Mouse (Mus musculus): ENCODE results near the gene Gemin7. TPM values are rescaled to one million over a fixed set of nuclear protein-coding genes. Genes with fewer than 3 reads are reported as not detected.

Gemin7 gene
- polyA plus RNA-seq, 1 experiment, result 100 TPM

DNA sequence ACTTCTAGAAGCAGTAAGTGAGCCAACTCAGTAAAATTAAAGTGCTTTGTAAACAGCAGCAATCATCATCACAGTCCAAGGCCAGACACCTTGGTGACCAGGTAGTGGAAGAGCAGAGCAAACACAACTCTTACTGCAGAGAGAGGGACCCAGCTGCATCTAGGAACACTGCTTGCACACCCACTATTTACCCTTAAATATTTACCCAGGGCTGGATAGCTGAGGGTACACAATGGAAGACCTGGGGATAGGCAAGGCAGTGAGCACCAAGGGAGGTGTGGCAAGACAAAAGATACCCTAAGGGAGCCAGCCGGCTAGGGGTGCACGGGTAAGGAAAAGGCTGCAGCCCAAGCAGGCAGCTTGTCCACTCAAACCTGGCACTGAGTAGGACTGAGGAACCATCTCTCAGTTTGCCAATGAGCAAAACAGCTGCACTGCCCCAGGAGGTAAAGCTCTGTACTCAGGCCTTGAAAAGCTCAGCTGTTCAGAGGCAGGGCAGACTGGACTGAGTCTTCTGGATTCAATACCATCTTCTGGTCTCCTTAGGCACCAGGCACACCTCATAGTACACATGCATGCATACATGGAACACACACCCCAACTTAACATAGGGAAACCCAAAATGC, 29.9 kb downstream of the Gemin7 start:
- no peak for DNase-seq (ENCODE audit: low read depth)

DNA sequence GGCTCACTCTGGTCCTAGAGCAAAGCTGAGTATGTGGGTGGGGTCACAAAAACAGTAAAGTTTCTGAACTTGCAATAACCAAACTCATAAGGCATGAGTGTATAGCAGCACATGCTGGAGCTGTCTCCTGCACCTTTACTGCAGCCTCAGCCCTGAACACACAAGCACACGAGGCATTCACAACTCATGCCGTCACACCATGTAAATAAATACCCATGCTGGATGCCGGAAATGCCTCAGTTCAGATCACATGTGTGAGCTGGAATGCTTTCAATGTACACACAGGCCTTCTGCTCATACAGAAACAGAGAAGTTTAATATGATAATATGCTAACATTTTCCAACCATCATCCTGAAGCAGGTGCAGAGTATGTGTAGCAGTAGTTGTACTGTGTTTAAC, 31.4 kb downstream of the Gemin7 start:
- DNase-seq (ENCODE audit: low read depth), result no peak

DNA sequence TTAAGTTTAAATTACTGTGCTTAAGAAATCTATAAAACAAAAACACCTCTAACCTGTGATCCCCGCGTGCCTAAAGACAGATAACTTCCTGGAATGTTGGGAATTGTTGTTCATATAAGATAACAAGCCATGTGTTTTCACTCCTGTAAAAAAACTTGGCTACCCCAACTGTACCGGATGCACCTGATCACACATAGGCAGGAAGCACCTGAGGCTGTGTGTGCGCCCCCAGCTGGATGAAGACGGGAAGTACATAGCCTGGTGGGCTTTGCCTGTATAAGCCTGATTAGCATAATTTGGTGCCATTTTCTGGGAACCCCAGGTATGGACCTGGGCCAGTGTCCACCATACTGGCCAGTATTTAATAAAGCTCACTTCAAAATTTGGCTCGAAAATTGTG, 33.8 kb downstream of the Gemin7 start:
- DNase-seq (ENCODE audit: low read depth), result no peak

DNA sequence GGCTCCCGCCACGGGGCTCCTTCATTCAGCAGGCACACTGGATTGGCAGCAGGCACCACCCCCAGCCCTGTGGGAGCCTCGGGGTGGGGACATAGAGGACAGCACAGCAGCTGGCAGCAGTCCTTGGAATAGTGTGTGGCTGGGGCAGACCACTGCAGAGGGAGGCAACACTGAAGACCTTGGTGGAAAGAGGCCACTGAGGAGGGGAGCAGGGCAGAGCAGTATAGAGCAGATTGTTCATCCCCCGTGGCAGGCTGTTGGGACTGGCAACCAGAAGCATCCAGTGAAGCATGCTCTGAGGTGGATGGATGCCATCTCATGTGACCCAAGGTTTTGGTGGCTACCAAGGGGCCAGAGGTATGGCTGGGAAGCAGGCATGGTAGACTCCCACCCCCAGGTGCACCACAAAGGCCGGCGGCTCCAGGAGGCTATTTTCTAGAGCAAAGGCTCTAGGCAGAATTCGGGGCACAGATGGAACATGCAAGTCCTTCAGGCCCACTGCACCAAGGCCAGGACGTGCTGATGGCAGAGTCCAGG, 35.2 kb downstream of the Gemin7 start:
- no peak for DNase-seq (ENCODE audit: low read depth)

DNA sequence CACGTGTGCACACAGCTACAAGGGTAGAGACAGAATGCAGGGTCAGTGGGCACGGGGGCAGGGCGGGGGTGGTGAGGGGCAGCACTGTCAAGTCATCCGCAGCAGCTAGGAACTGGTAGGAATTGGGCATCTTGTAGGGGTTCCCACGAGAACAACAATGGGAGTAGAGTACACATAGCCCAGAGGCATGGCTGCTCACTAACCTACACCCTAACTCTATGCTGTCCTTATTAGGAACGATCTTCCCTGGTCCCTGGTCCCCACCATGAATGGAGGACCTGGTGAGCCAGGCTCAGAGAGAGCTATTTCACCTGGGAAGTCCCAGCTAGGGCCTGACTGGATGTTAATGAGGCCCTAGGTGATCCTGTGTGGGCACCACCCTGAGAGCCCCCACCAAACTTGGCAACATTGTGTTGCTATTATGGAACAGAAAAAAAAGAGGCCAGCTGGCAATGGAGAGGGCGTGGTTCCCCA, 35.7 kb downstream of the Gemin7 start:
- DNase-seq (ENCODE audit: low read depth), result no peak

DNA sequence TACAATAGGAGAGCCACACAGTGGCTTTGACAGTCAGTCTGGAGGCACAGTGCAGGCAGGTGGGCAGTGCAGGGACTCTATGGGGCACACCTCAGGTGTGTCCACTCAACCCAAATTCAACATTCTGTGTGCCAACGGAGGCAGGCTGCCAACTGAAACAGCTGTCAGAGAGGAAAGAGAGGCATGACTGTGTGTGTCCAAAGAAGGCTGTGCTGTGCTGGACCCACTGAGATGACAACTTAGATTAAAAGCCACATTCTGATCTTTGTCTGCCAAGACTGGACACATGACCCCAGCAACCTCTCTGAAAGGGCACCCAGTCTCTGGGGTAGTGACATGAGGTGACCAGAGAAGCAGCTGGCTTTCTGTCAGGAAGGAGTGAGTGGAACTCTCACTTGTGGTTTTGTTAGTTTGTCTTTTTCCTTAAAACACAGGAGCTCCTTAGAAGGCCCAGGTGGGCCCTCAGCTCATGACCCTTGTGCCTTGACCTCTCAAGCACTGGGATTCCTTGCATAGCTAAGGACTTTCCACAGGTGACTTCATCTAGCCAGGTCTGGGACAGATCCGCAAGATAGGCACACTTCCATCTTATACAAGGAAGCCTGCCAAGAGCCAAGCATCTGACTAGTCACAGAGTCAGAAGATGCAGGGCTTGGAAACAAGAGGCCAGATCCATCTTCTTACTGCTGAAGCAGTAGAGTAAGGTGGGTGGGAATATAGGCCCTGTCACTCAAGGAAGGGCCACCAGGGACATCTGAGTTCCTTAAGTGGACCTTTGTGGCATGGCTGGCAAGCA, 36.4 kb downstream of the Gemin7 start:
- DNase-seq (ENCODE audit: low read depth), result no peak

DNA sequence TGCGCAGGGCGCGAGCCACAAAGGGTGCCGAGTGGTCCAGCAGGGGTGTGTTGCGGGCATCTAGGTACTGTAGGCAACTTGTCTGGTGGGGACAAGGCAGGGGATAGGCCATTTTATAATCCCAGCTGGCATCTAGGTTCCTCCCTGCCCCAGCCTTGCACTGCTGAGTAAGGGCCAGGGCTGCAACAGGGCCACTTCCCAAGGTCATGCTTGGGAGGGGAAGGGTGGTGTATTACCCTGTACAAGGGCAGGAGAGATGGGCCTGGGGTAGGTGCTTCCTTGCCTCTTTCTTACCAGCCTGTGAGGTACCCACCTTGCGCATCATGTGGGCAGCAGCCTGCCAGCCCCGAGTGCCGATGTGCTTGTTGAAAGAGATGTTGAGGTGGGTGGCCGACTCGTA, 42.7 kb downstream of the Gemin7 start:
- DNase-seq (ENCODE audit: low read depth), result no peak

DNA sequence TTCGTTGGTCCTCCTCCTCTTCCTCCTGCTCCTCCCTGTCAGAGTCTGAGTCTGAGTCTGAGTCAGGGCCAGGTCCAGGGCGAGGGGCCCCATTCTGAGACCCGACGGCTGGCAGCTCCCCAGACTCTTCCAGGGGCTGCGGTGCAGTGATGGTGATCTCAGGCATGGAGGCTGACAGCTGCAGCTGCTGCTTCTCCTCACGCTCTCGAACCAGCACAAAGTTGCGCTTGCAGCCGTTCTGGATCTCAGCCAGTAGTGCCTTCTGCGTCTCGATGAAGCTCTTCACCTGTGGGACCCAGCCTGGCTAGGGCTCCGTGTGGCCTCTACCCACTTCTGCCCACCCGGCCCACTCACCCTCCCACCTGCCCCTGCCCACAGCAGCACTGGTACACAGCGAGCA, 45.2 kb downstream of the Gemin7 start:
- no peak for DNase-seq (ENCODE audit: low read depth)

DNA sequence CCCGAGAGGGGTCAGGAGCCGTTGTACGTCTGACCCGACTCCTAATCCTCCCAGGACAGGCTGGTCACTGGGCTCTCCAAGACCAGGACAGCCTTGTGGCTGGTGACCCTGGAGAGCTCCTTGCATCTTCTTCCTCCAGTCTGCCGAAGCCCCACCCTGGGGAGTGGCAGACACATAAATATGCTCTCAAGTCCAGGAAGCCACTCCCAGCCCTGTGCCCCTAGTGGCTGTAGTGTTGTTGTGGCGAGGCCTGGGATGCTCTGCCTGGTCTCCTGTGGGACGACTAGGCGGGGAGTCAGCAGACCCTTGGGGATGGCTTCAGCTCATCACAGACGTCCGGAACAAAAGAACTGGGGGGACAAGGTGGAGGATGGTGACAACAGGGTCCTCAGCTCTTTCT, 46.3 kb downstream of the Gemin7 start:
- no peak for DNase-seq (ENCODE audit: low read depth)

DNA sequence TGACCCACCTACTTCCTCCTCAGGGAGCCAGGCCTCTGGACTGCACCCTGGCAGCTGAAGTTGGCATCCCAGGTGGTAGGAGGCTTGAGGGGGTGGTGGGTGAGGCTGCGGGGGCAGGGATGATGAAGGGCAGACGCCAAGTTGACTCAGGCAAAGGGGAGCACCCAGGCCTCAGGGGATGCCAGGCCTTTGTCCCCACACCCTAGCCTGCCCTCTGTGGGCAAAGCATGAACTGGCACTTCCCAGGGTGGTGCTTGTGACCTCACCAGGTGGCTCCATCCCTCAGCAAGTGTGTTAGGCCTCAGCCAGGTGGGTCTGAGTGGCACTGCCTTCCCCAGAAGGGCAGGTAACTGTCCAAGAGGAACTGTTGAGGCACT, 52.3 kb downstream of the Gemin7 start:
- DNase-seq (ENCODE audit: low read depth), result no peak

DNA sequence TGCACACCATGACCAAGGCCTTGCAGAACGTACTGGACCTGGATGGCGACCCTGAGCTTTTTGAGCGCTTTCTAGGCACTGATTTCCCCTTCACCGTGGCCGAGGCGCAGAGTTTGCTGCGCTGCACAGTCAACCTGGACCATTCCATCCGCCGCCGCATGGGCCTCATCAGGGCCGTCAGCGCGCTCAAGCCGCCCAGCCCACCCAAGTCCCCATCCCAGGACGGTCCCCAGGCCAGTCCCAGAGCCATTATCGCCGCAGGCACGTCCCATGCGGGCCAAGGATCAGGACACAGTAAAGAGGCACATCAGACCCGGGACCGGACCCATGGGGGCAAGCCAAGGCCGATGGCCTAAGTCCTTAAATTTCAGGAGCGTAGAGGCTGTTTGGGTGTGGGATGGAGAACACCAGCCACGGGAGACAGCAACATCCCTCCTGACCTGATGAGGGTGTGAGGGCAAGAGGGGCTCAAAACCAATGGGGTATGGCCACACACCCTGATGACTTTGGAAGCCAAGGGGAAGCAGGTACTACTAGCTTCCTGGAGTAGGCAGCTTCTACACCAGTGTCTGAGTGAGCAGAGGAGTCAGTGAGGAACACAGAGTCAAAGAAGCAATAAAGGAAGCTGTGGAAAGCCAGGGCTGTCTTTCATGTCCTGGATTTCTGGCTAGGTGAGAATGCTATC, 52.8 kb downstream of the Gemin7 start:
- DNase-seq (ENCODE audit: low read depth), result no peak

DNA sequence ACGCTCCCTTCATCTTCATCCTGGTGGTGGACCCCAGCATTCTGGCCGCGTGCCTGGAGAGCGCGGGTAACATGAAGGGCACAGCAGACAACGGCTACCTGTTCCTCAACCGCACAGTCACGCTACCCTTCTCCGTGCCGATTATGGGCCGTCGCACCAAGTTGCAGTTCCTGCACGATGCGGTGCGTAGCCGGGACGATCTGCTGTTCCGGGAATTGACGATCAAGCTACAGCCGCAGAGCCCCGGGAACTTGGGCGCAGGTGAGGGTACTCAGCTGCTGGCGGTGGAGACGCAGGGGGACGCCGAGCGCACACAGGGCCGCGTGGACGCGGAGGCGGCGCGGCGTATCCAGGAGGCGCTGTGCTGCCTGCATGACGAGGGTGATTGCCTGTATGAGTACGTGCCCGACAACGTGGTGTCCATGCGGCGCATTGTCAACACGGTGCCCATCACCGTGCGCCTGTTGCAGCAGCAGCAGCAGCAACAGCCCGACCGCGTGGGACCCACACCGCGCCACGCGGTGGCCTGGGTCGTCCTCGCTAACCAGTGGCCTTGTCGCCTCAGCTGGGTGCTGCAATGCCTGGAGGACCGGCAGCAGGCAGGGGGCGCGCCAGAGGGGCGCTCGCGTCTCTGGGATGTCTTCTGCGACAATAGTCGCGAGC, 53.5 kb downstream of the Gemin7 start:
- no peak for DNase-seq (ENCODE audit: low read depth)

DNA sequence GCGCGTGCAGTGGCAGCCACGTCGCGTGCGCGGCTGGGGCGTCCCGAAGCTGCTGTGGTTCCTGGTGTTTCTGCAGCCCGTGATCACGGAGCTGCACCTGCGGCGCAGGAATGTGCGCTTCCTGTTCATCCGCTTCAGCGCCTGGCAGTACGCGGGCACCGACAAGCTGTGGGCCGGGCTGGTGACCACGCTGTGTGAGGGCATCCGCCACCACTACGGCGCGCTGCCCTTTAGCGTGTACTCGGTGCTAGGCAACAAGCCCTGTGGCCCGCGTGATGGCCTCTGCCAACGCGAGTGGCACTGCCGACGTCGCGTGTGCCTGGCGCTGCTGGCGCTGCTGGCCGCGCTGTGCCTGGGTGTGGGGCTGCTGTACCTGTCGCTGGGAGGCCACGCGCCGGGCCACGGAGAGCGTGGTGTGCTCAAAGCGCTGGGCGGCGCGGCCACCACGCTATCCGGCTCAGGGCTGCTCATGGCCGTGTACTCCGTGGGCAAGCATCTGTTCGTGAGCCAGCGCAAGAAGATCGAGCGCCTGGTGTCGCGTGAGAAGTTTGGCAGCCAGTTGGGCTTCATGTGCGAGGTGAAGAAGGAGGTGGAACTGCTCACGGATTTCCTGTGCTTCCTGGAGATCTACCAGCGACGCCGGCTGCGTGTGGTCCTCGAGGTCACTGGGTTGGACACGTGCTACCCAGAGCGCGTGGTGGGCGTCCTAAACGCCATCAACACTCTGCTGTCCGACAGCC, 54.2 kb downstream of the Gemin7 start:
- DNase-seq (ENCODE audit: low read depth), result no peak

DNA sequence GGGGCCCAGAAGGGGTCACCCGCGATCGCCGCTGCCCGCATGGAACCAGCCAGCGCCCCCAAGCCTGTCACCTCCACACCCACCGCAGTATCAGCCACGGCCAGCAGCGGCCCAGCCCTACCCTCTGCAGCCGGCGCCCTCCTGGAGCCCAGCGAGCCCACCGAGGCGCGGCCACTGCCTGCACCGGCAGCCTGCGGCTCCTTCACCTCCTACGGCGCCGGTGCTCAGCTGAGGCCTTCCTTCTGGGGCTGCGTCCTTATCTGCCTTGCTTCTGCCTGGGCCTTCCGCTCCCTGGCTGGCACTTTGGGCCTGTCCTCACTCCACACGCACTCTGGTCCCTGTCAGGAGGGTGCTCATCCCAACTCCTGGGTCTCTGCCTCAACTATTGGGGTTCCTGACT, 57.4 kb downstream of the Gemin7 start:
- DNase-seq (ENCODE audit: low read depth), result no peak

DNA sequence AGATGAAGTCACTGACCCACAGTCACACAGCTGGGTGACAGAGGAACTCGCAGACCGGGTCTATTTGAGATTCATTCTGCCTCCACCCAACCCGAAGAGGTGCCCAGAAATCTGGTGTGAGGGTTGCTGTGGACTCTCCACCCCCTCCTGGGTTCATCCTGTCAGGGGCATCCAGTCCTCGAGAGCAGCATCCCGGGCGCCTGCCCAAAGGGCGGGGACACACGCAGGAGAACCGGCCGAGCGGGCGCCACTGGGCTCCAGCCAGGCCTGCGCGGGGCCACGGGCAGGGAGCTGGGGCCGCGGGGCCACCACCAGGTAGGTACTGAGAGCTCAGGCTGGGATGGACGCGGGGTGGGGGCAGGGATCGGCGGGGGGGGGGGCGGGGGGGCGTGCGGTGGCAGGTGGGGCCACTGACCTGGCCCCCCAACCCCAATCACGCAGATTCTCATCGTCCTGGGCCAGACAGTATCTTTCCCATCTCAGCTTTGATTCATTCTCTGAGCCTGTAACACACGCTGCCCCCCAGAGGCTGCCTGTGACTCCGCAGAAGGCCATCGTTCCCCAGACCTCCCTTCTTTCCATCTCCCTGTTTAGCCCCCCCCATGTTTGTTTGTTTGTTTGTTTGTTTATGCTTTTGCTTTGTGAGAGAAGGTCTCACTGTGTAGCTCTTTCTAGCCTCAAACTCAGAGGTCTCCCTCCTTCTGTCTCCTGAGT, 59.6 kb downstream of the Gemin7 start, which contains the start of gene Nkpd1:
TSS of gene Nkpd1 (plus strand) at position 187 of the 714 bp plus-strand sequence.
- DNase-seq (ENCODE audit: low read depth), result no peak

Other genes starting within 250 kb of the Gemin7 start
- gene Ercc1, start 232.8 kb downstream of the Gemin7 start, polyA plus RNA-seq (2012; rRNA removed), result 49.0 and 57.8 TPM in 2 replicates
- gene Cd3eap, start 218.1 kb downstream of the Gemin7 start, polyA plus RNA-seq (2012; rRNA removed), result 4.5 and 5.3 TPM in 2 replicates
- 13.3 and 14.8 TPM in 2 replicates for gene Ppp1r13l, start 217.8 kb downstream of the Gemin7 start, polyA plus RNA-seq (2012; rRNA removed)
- 32.0 and 47.0 TPM in 2 replicates for gene Ercc2, start 195.6 kb downstream of the Gemin7 start, polyA plus RNA-seq (2012; rRNA removed)
- gene Klc3, start 173.5 kb downstream of the Gemin7 start, polyA plus RNA-seq (2012; rRNA removed), result 20.9 and 27.8 TPM in 2 replicates
- gene Ckm, start 172.8 kb downstream of the Gemin7 start, polyA plus RNA-seq (2012; rRNA removed), result 37.3 and 62.7 TPM in 2 replicates
- 12.1 and 12.3 TPM in 2 replicates for gene Mark4, start 118.8 kb downstream of the Gemin7 start, polyA plus RNA-seq (2012; rRNA removed)
- 5.1 and 5.3 TPM in 2 replicates for gene Exoc3l2, start 114.3 kb downstream of the Gemin7 start, polyA plus RNA-seq (2012; rRNA removed)
- 10.9 TPM in 2 replicates for gene Bloc1s3, start 69.2 kb downstream of the Gemin7 start, polyA plus RNA-seq (2012; rRNA removed)
- gene Trappc6a, start 69.2 kb downstream of the Gemin7 start, polyA plus RNA-seq (2012; rRNA removed), result 114 and 128 TPM in 2 replicates
- 0.35 and 0.56 TPM in 2 replicates for gene Nkpd1, start 59.8 kb downstream of the Gemin7 start, polyA plus RNA-seq (2012; rRNA removed)
- gene Ppp1r37, start 14.5 kb downstream of the Gemin7 start, polyA plus RNA-seq (2012; rRNA removed), result 104 and 109 TPM in 2 replicates
- 2.0 and 2.7 TPM in 2 replicates for gene Zfp296, start 308 bp downstream of the Gemin7 start, polyA plus RNA-seq (2012; rRNA removed)
- 56.3 and 60.1 TPM in 2 replicates for gene Clasrp, start 26.9 kb upstream of the Gemin7 start, polyA plus RNA-seq (2012; rRNA removed)
- gene Relb, start 51.8 kb upstream of the Gemin7 start, polyA plus RNA-seq (2012; rRNA removed), result 21.9 and 23.9 TPM in 2 replicates
- gene Clptm1, start 87.4 kb upstream of the Gemin7 start, polyA plus RNA-seq (2012; rRNA removed), result 152 and 174 TPM in 2 replicates
- gene Apoc2, start 100.3 kb upstream of the Gemin7 start, polyA plus RNA-seq (2012; rRNA removed), result 2.1 and 4.1 TPM in 2 replicates
- not detected in 2 replicates for gene Gm44805, start 103.8 kb upstream of the Gemin7 start, polyA plus RNA-seq (2012; rRNA removed)
- gene Apoc4, start 103.9 kb upstream of the Gemin7 start, polyA plus RNA-seq (2012; rRNA removed), result 8.7 and 13.2 TPM in 2 replicates
- gene Apoc1, start 115.1 kb upstream of the Gemin7 start, polyA plus RNA-seq (2012; rRNA removed), result 90.2 and 97.7 TPM in 2 replicates
- gene Apoe, start 121.6 kb upstream of the Gemin7 start, polyA plus RNA-seq (2012; rRNA removed), result 3,227 and 3,747 TPM in 2 replicates
- gene Tomm40, start 137.8 kb upstream of the Gemin7 start, polyA plus RNA-seq (2012; rRNA removed), result 71.5 and 78.9 TPM in 2 replicates
- gene Nectin2, start 172.9 kb upstream of the Gemin7 start, polyA plus RNA-seq (2012; rRNA removed), result 47.6 and 48.5 TPM in 2 replicates
- gene Bcam, start 193.4 kb upstream of the Gemin7 start, polyA plus RNA-seq (2012; rRNA removed), result 133 and 134 TPM in 2 replicates
- gene Cblc, start 219.2 kb upstream of the Gemin7 start, polyA plus RNA-seq (2012; rRNA removed), result 21.4 and 22.9 TPM in 2 replicates
- 10.5 and 11.8 TPM in 2 replicates for gene Bcl3, start 245.2 kb upstream of the Gemin7 start, polyA plus RNA-seq (2012; rRNA removed)

Data from gonadal fat pad, adult 2 months (tissue).